Mouse (Mus musculus): ENCODE results near the gene Parp16.

GRCm38 (mm10) chr9:65238191-65238760, 43.1 kb downstream of the Parp16 start:
- TF ChIP-seq POLR2A (IDR thresholded peaks at IDR 0.05; ENCODE audit: insufficient read depth, low read depth, low read length) (no peak), CTCF (IDR thresholded peaks at IDR 0.05; ENCODE audit: insufficient read depth, low read depth, low read length) (no peak)

Data from olfactory bulb, adult 2 months (tissue).